Mouse (Mus musculus) G1E (cell line): Measurements from ENCODE around the gene Sec14l3. TPM values are rescaled to one million over a fixed set of nuclear protein-coding genes. Genes with fewer than 3 reads are reported as not detected.
A peak's percentile ranks its signal among the peaks of the same experiment; 100 is the strongest.

ENCODE experiments used
- ATAC-seq: 2 replicates; pipeline ENCODE4 v1.8.0; 2016; ENCODE audit warnings: mild to moderate bottlenecking; ENCODE audit not compliant: insufficient number of reproducible peaks, poor library complexity, low FRiP score, severe bottlenecking; ENCODE audit errors: extremely low read depth
- DNase-seq: peaks from one replicate; pipeline ENCODE4 v3.0.0; 2012; ENCODE audit warnings: low spot score
- H3K27me3 ChIP-seq: 2 replicates; pipeline ENCODE4 v1.6.1; 2012; ENCODE audit warnings: mild to moderate bottlenecking, low read length, inconsistent platforms; ENCODE audit not compliant: insufficient read depth
- H3K36me3 ChIP-seq: replicated peaks from 2 replicates; pipeline ENCODE3; 2012; ENCODE audit warnings: mild to moderate bottlenecking, inconsistent platforms
- H3K4me1 ChIP-seq: 2 replicates; pipeline ENCODE4 v1.6.1; 2012; ENCODE audit warnings: low read depth, low read length, inconsistent platforms, mixed read lengths; ENCODE audit not compliant: insufficient read depth
- H3K4me3 ChIP-seq: 2 replicates; pipeline ENCODE4 v1.5.1; 2012; ENCODE audit warnings: low read depth, mild to moderate bottlenecking, inconsistent platforms, low read length, moderate library complexity, mixed read lengths
- H3K9me3 ChIP-seq: replicated peaks from 2 replicates; pipeline ENCODE4 v1.6.1; 2012; ENCODE audit warnings: inconsistent platforms
- CTCF ChIP-seq: IDR thresholded peaks from 2 replicates; pipeline ENCODE4 v1.5.1; 2012; ENCODE audit warnings: low read depth, low read length, inconsistent platforms, mixed read lengths
- GATA1 ChIP-seq: IDR thresholded peaks from 2 replicates; pipeline ENCODE4 v1.6.1; 2012; ENCODE audit warnings: borderline replicate concordance, low read length, inconsistent platforms, mixed read lengths
- GATA2 ChIP-seq: IDR thresholded peaks from 2 replicates; pipeline ENCODE4 v1.6.1; 2012; ENCODE audit warnings: low read depth, low read length, inconsistent platforms, borderline replicate concordance
- POLR2AphosphoS5 ChIP-seq: IDR thresholded peaks from 2 replicates; pipeline ENCODE4 v1.6.1; 2012; ENCODE audit warnings: low read depth, low read length, inconsistent platforms; ENCODE audit not compliant: insufficient replicate concordance
- TAL1 ChIP-seq: conservative IDR thresholded peaks from 2 replicates; pipeline ENCODE4 v1.6.1; 2012; ENCODE audit warnings: low read depth, low read length, inconsistent platforms, mixed read lengths
- polyA plus RNA-seq: library from polyadenylated mRNA; stranded (reverse); fragments of >175 nt; gene quantifications from 2 replicates; pipeline ENCODE4 v1.2.3, GENCODE M21; 2012
- total RNA-seq, 2 experiments: library from RNA; stranded (forward) in 1 of 2; stranded (reverse) in 1 of 2; fragments of 200-1000 nt in 1 of 2; fragments of >200 nt in 1 of 2; fragmentation: Nextera tagmentation in 1 of 2; gene quantifications; 2 replicates each; pipeline ENCODE4 v1.2.3; 2014 to 2017

Gene Sec14l3
- total and polyA plus RNA-seq, 3 experiments: 0.11 TPM; not detected in 2

DNA sequence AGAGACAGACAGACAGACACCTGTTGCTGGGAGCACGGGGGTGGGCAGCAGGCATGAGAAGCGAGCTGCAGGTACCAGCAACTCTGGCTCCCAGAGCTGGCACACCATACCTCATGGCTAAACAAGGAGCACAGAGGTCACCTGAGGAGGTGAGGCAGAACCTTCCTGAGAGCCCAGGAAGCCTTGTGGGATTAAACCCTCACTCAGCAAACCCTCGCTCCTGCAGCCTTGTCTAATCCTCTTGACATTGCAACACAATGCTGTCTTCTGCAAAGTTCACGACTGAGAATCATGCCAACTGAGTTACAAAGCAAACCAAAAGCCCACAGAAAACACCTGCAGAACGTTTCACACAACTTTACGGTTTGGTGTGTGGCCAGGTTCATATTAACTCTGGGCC, 16.2 kb upstream of the Sec14l3 start:
- H3K27me3 ChIP-seq: peaks cover 5% of the 10 kb centered on the region
- no peaks in the 10 kb centered on the region for H3K36me3 ChIP-seq
- no peak overlapping the region for H3K4me3 ChIP-seq
- no peak for TF ChIP-seq GATA2
- no peak for TF ChIP-seq CTCF
- no peak for TF ChIP-seq POLR2AphosphoS5
- no peak for TF ChIP-seq TAL1
- TF ChIP-seq GATA1: no peak
- no peaks in the 10 kb centered on the region for H3K9me3 ChIP-seq
- ATAC-seq: no peak
- no peak for DNase-seq
- H3K4me1 ChIP-seq: no peaks in the 10 kb centered on the region

DNA sequence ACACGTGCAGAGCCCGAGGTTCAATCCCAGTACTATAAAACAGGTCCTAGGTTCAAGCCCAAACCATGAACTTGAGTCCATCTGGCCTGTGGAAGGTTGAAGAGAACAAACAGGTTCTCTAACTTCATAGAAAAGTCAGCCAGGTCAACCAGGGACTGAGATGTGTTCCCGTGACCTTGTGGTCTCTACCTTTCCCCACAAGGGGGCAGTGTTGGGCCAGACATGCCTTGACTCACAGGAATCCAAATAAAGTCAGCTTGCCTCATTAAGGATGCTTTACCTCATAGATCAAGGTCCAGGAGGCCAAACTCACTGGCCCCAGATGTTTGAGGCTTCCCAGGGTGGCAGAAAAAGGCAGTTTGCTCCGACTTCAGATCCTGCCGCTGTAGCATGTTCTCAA, 11.1 kb upstream of the Sec14l3 start:
- TF ChIP-seq GATA2: no peak
- TF ChIP-seq POLR2AphosphoS5: no peak
- TF ChIP-seq CTCF: peak; percentile 91
- no peak for TF ChIP-seq GATA1
- Histone ChIP-seq H3K9me3 (no peaks in the 10 kb centered on the region), H3K27me3 (peaks cover 22% of the 10 kb centered on the region), H3K4me3 (no peak overlapping the region), H3K4me1 (no peaks in the 10 kb centered on the region), H3K36me3 (no peaks in the 10 kb centered on the region)
- no peak for ATAC-seq
- peak; percentile 63 for DNase-seq

DNA sequence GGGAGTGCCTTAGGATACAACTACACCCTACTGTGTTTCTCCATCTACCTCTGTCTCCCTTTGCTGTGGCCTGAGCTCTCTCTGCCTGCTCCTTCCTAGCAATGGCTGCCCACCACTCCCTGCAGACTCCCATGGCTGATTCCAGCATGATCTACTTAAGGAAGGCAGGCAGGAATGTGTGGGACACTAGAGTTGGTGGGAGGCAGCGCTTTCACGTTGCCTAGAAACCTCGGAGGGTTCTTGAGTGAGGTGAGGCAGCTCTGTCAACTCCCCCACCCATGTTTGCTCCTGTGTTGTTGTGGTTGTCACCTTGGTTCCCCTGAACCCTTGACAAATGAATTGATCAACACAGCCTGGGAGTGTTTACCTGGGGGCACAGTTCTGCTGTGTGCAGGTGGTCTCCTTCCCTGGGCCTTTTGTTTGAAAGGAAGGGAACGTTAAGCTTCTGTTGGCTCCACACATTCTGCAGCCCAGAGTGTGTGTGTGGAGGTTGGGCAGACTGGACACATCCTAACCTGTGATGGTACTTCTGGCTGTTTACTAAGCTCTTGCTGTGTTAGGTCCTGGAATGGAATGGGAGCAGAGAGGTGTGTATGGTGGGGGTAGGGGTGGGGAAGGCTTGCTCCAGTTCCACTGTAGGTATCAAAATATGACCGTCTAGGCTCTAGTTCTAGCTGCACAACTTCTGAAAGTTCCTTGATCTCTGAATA, 3.6 kb upstream of the Sec14l3 start:
- DNase-seq (no peak), ATAC-seq (no peak)
- H3K4me1 ChIP-seq: no peaks in the 10 kb centered on the region
- no peaks in the 10 kb centered on the region for H3K9me3 ChIP-seq
- TF ChIP-seq GATA2 (no peak), POLR2AphosphoS5 (no peak), TAL1 (no peak), GATA1 (no peak), CTCF (no peak)
- H3K27me3 ChIP-seq: peaks cover 34% of the 10 kb centered on the region
- H3K36me3 ChIP-seq: no peaks in the 10 kb centered on the region
- no peak overlapping the region for H3K4me3 ChIP-seq

DNA sequence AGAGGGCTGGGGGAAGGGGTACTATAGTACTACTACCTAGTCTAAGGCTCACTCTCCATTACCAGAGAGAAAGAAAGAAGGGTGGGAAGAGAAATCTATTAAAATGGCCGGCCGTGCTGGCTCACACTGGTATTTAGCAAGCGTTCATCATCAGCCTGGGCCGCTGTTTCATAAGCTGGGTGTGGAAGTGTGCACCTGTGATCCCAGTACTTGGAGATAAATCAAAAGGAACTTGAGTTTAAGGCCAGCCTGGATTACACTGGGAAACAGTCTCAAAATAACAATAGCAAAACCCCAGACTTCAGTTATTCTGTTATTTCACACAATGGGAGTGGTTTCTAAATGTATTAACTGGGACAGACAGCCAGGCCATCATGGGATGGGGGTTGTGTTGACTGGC, 2.1 kb upstream of the Sec14l3 start:
- no peaks in the 10 kb centered on the region for H3K9me3 ChIP-seq
- peaks cover 30% of the 10 kb centered on the region for H3K27me3 ChIP-seq
- H3K4me3 ChIP-seq: no peak overlapping the region
- no peak for ATAC-seq
- TF ChIP-seq POLR2AphosphoS5: no peak
- no peak for TF ChIP-seq TAL1
- no peak for TF ChIP-seq GATA1
- TF ChIP-seq CTCF: no peak
- no peak for TF ChIP-seq GATA2
- no peaks in the 10 kb centered on the region for H3K4me1 ChIP-seq
- H3K36me3 ChIP-seq: no peaks in the 10 kb centered on the region
- DNase-seq: no peak

DNA sequence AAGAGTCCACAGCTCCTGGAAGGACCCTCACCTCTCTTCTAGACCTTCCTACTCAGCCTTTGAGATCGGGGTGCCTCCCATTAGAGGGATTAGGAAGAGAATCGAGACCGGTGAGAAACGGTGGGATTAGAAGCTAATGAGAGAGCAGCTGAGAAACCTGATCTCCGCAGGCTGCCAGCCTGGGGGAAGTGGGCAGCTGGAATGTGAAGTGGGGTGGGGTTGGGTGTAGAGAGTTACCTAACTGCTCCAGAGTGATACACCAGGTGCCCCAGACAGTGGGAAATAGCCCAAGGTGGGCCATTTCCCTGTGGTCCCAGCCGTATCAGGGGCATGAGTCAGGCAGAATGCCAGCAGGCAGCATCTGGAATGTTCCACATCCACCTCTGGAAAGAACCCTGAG, 1.7 kb upstream of the Sec14l3 start:
- no peak for ATAC-seq
- no peak for DNase-seq

DNA sequence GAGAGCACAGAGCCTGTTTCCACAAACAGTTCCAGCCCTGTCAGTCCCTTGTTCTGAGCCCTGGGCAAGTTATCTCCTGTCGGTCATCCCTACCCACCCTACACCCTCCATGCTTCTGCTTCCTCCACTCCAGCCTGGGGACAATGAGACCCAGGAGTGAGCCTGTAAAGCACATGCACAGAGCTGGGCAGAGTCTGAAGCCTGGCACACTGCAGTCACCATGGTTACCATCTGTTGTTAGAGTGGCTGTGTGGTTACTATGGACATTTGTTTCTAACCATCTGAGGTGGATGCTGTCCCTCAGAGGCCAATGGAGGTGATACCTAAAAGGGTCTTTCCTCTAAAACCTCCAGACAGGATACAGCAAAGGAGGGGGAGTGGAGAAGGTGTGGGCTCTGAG, 5.0 kb downstream of the Sec14l3 start:
- Histone ChIP-seq H3K9me3 (no peaks in the 10 kb centered on the region), H3K27me3 (peaks cover 8% of the 10 kb centered on the region), H3K4me1 (no peaks in the 10 kb centered on the region), H3K36me3 (no peaks in the 10 kb centered on the region), H3K4me3 (no peak overlapping the region)
- no peak for ATAC-seq
- no peak for DNase-seq
- TF ChIP-seq TAL1 (no peak), GATA1 (no peak), POLR2AphosphoS5 (no peak), GATA2 (no peak), CTCF (no peak)

More for the DNA sequence above, 1.7 kb upstream of the Sec14l3 start:
- H3K9me3 ChIP-seq: no peaks in the 10 kb centered on the region
- H3K36me3 ChIP-seq: no peaks in the 10 kb centered on the region
- H3K27me3 ChIP-seq: peaks cover 30% of the 10 kb centered on the region
- TF ChIP-seq GATA1 (no peak), CTCF (no peak), GATA2 (no peak)
- H3K4me3 ChIP-seq: no peak overlapping the region
- H3K4me1 ChIP-seq: no peaks in the 10 kb centered on the region

DNA sequence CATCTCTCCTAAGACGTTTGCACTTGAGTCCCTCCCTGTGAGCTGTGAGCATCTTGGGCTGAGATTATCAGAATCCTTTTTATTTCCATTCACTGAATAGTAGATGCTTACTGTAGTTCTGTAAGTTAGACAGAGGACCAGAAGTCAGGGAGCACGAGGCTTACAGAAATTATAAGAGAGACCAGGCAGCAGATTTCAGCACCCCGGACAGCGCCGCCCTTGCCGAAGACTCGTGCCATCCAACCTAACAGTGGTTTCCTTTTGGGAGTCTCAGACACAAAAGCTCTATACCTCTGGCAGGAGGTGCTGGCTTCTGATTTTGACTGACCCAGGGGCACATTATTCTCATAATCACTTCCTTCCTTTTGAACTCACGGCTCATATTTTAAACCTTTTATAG, 12.0 kb downstream of the Sec14l3 start:
- H3K27me3 ChIP-seq: peaks cover 3% of the 10 kb centered on the region
- no peak for ATAC-seq
- no peaks in the 10 kb centered on the region for H3K9me3 ChIP-seq
- no peaks in the 10 kb centered on the region for H3K36me3 ChIP-seq
- no peak overlapping the region for H3K4me3 ChIP-seq
- no peak for TF ChIP-seq POLR2AphosphoS5
- TF ChIP-seq GATA2: no peak
- TF ChIP-seq CTCF: no peak
- TF ChIP-seq GATA1: no peak
- H3K4me1 ChIP-seq: no peaks in the 10 kb centered on the region
- peak; percentile 40 for DNase-seq
